Comparison of ENCODE assay signal across 14 mouse cellular contexts in genomic region chr5:53450945-53451344, GRCm38 (mm10). TPM values are rescaled to one million over a fixed set of nuclear protein-coding genes. Genes with fewer than 3 reads are reported as not detected.
DNase-seq lines count a peak whose midpoint lies in the region; ATAC-seq and TF ChIP-seq lines count a peak whose summit lies in the region.
"Had no signal": no experiment of that assay in that cellular context is flagged by ENCODE, and none has a peak within 500 bp of the region (broad histone marks: within the 10 kb centered on the region; RNA-seq: fewer than 3 reads in every experiment).

No protein-coding gene starts in this region.

- no peaks in the 10 kb centered on the region for H3K4me1 ChIP-seq in intestine, embryonic 16.5 days (ENCODE audit: control insufficient read depth, insufficient read depth, low read length)
- no peaks in the 10 kb centered on the region for H3K4me1 ChIP-seq in intestine, postnatal 0 days (replicated peaks; ENCODE audit: control insufficient read depth, insufficient read depth, low read length)
- peaks cover 6% of the 10 kb centered on the region; the same call in 1 of the 2 replicates for H3K4me1 ChIP-seq in limb, embryonic 15.5 days
- H3K4me1 ChIP-seq: midbrain, embryonic 12.5 days; neural tube, embryonic 13.5 days had no signal

- WGBS in intestine, embryonic 16.5 days = 53% methylated on average over 9 of the region's 9 CpGs
- 54% methylated on average over 9 of the region's 9 CpGs for WGBS in intestine, postnatal 0 days
- 44% methylated on average over 9 of the region's 9 CpGs for WGBS in limb, embryonic 15.5 days

- H3K4me2 ChIP-seq in intestine, embryonic 16.5 days (ENCODE audit: low read depth, low read length) = no peak overlapping the region
- no peak overlapping the region for H3K4me2 ChIP-seq in intestine, postnatal 0 days (replicated peaks; ENCODE audit: low read depth)
- H3K4me2 ChIP-seq in limb, embryonic 15.5 days = no peak overlapping the region
- H3K4me2 ChIP-seq: liver, embryonic 13.5 days; midbrain, embryonic 12.5 days; neural tube, embryonic 13.5 days had no signal

- no peak overlapping the region for H3K9ac ChIP-seq in intestine, embryonic 16.5 days (ENCODE audit: low read depth, low read length)
- H3K9ac ChIP-seq in intestine, postnatal 0 days (ENCODE audit: low read depth, low read length) = no peak overlapping the region
- no peak overlapping the region for H3K9ac ChIP-seq in limb, embryonic 15.5 days
- H3K9ac ChIP-seq: liver, embryonic 13.5 days; midbrain, embryonic 12.5 days; neural tube, embryonic 13.5 days had no signal

- H3K4me3 ChIP-seq in intestine, embryonic 16.5 days (ENCODE audit: low read length) = no peak overlapping the region
- H3K4me3 ChIP-seq in intestine, postnatal 0 days (ENCODE audit: low read depth, low read length) = no peak overlapping the region
- no peak overlapping the region for H3K4me3 ChIP-seq in limb, embryonic 15.5 days
- H3K4me3 ChIP-seq: liver, embryonic 13.5 days; midbrain, embryonic 12.5 days; neural tube, embryonic 13.5 days had no signal

- DNase-seq in R1 (ENCODE audit: low read depth, low spot score) = peak; percentile 52
- peak; percentile 19 for DNase-seq in brain, adult 2 months (ENCODE audit: low read depth, low spot score)
- DNase-seq in adrenal gland, adult 2 months = no peak
- no peak for DNase-seq in kidney, adult 8-10 months
- DNase-seq: cerebellum, postnatal 14 days; kidney, adult 2 months; liver, embryonic 13.5 days; right cerebral cortex, postnatal 14 days; thymus, adult 18-20 months had no signal

- no peaks in the 10 kb centered on the region for H3K27me3 ChIP-seq in intestine, embryonic 16.5 days (replicated peaks; ENCODE audit: control insufficient read depth, insufficient read depth, low read length)
- no peaks in the 10 kb centered on the region for H3K27me3 ChIP-seq in intestine, postnatal 0 days (replicated peaks; ENCODE audit: control insufficient read depth, insufficient read depth, low read length)
- H3K27me3 ChIP-seq in limb, embryonic 15.5 days = no peaks in the 10 kb centered on the region
- H3K27me3 ChIP-seq: liver, embryonic 13.5 days; midbrain, embryonic 12.5 days; neural tube, embryonic 13.5 days had no signal

- TF ChIP-seq CTCF in intestine, postnatal 0 days (IDR thresholded peaks at IDR 0.05; ENCODE audit: low read depth) = no peak

- H3K27ac ChIP-seq in intestine, embryonic 16.5 days (ENCODE audit: low read length) = 0 out of 2 replicates have a peak overlapping the region, but pooled peaks have one; percentile 33
- H3K27ac ChIP-seq in intestine, postnatal 0 days (ENCODE audit: low read depth, low read length) = no peak overlapping the region
- peak overlapping the region; percentile 43; the same call in 1 of the 2 replicates for H3K27ac ChIP-seq in limb, embryonic 15.5 days
- H3K27ac ChIP-seq: liver, embryonic 13.5 days; midbrain, embryonic 12.5 days; neural tube, embryonic 13.5 days had no signal

- H3K9me3 ChIP-seq in intestine, embryonic 16.5 days (ENCODE audit: control insufficient read depth, low read length) = no peaks in the 10 kb centered on the region
- no peaks in the 10 kb centered on the region for H3K9me3 ChIP-seq in intestine, postnatal 0 days (ENCODE audit: control insufficient read depth)
- H3K9me3 ChIP-seq in limb, embryonic 15.5 days = no peaks in the 10 kb centered on the region
- H3K9me3 ChIP-seq: liver, embryonic 13.5 days; midbrain, embryonic 12.5 days; neural tube, embryonic 13.5 days had no signal

- no peak for ATAC-seq in intestine, embryonic 16.5 days
- ATAC-seq in intestine, postnatal 0 days = no peak
- ATAC-seq in limb, embryonic 15.5 days (ENCODE audit: insufficient number of reproducible peaks, low FRiP score, low TSS enrichment, low read depth) = no peak

- H3K36me3 ChIP-seq in intestine, embryonic 16.5 days (ENCODE audit: control insufficient read depth, insufficient read depth, low read length) = no peaks in the 10 kb centered on the region
- no peaks in the 10 kb centered on the region for H3K36me3 ChIP-seq in intestine, postnatal 0 days (ENCODE audit: control insufficient read depth, insufficient read depth)
- H3K36me3 ChIP-seq in limb, embryonic 15.5 days = no peaks in the 10 kb centered on the region
- H3K36me3 ChIP-seq: liver, embryonic 13.5 days; midbrain, embryonic 12.5 days; neural tube, embryonic 13.5 days had no signal

RNA-seq across cellular contexts. Expression of gene Rbpj, which starts 15.0 kb away (rescaled TPM):
- 19.8 and 20.3 TPM in 2 replicates for polyA plus RNA-seq in intestine, embryonic 16.5 days (2015; fragmentation: Nextera tagmentation; extraction: Ambion mirVana)
- 14.2 and 15.0 TPM in 2 replicates for polyA plus RNA-seq in intestine, postnatal 0 days (2015; fragmentation: Nextera tagmentation; extraction: Ambion mirVana)
- 35.6 and 36.5 TPM in 2 replicates for polyA plus RNA-seq in limb, embryonic 15.5 days (2015; fragmentation: Nextera tagmentation; extraction: Ambion mirVana)
- total RNA-seq in adrenal gland, adult 2 months (2021) = 10 to 100 TPM; 25.8 to 40.7 TPM
- polyA plus RNA-seq in adrenal gland, adult 2 months (2012; rRNA removed) = 7.0 and 7.9 TPM in 2 replicates

Comparison
In these comparisons a context has a peak if more than half of its experiments do, and no peak if none do; other contexts are left out.
1. DNase-seq: peak in R1 (single experiment) and brain, adult 2 months (single experiment); none in adrenal gland, adult 2 months (single experiment) and kidney, adult 8-10 months (0 of 2).